Mouse (Mus musculus): ENCODE data around the gene Col4a2. TPM values are rescaled to one million over a fixed set of nuclear protein-coding genes. Genes with fewer than 3 reads are reported as not detected.

Col4a2 gene
- polyA plus RNA-seq (2017; shearing (Covaris generic)): not detected

GRCm38 (mm10) chr8:11312349-11313175 lies at the start of gene Col4a2, which contains the start of gene Col4a1:
TSS of gene Col4a2 (plus strand) at chr8:11312805.
TSS of gene Col4a1 (minus strand) at chr8:11312826.

GRCm38 (mm10) chr8:11477811-11478761 lies 165.5 kb downstream of the Col4a2 start, which contains the start of gene Rab20:
TSS of gene Rab20 (minus strand) at chr8:11478710.

DNA sequence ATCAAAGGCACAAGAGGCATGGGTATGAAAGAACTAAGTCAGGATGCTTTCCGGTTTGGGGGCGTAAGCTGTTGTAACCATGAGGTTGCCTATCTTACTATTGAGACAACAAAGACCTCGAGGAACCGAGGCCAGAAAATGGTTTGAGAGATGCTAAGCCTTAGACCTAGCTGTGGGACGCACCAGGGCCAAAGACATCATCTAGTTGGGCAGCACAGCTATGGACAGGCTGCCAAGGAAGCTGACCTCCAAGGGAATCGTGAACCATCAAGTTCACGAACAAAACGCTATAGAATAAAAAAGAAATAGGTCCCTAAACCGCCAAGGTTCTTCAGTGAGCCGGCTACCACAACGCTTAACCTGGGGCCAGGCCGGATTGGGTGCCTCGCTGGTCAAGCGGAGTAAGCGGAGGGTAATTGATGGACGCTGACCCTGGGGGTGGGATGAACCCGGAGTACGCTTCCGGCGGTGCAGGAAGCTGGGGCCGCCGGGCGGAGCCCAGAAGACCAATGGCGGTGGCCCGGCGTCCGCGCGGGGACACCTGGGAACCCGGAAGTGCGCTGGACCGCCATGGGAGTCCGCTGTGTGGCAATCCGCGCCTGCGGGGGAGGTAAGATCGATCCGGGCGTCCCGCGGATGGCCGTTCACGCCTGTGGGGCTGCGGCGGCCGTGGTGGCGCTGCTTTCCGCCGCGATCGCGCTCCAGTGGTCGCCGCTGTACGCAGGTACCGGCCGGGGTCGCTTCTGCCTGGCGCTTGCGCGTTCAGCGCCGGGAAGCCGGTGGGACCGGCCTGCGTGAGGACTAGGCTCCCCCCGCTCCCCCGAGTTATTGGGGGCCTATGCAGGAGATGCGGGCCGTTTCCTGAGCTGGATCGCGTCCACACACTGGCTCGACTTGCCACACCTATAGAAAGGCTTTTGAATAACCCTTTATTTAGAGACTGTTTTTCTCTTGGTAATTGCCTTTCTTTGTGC lies 184.7 kb downstream of the Col4a2 start, which contains the start of gene Naxd:
Gene Naxd, plus strand, starts transcription at position 490 of the 974 bp plus-strand sequence.

Other genes starting within 250 kb of the Col4a2 start
- gene Col4a1, start within 50 bp of the Col4a2 start, polyA plus RNA-seq (2017; shearing (Covaris generic)): 0.30 TPM
- 16.6 TPM for gene Rab20, start 165.9 kb downstream of the Col4a2 start, polyA plus RNA-seq (2017; shearing (Covaris generic))
- 30.2 TPM for gene Naxd, start 184.7 kb downstream of the Col4a2 start, polyA plus RNA-seq (2017; shearing (Covaris generic))
- gene Cars2, start 238.0 kb downstream of the Col4a2 start, polyA plus RNA-seq (2017; shearing (Covaris generic)): 31.7 TPM
- gene Ing1, start 242.8 kb downstream of the Col4a2 start, polyA plus RNA-seq (2017; shearing (Covaris generic)): 66.9 TPM